Mouse (Mus musculus): ENCODE data around the gene Mettl7a2. TPM values are rescaled to one million over a fixed set of nuclear protein-coding genes. Genes with fewer than 3 reads are reported as not detected.

Gene Mettl7a2
- total RNA-seq, 2 experiments from 2014 or later = 0.58 to 0.77 TPM

GRCm38 (mm10) chr15:100391599-100391998 lies 38.6 kb downstream of the Mettl7a2 start:
- no peak for DNase-seq (ENCODE audit: low spot score in 2 of 2)

DNA sequence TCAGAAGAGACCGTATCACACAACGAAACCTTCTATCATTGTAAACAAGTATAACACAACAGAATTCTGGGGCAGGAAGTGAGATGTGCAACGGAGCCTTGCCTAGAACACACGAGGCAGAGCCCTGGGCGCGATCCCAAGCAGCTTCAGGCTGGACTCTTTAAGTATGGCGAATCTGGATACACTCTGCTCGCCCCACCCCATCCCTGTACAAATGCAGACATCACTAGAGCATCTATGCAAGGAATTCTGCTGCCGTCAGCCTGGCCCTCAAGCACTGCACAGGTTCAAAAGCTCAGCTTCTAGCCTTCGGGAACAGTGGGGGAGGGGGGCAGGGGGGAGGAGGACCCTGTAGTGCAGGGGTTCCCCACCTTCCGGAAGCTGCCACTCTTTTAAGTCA lies 40.0 kb downstream of the Mettl7a2 start:
- no peak for DNase-seq (ENCODE audit: low spot score in 2 of 2)

GRCm38 (mm10) chr15:100395561-100395960 lies 42.6 kb downstream of the Mettl7a2 start:
- DNase-seq (ENCODE audit: low spot score in 2 of 2) = no peak

- DNase-seq (ENCODE audit: low spot score in 2 of 2) = no peak
Measured at GRCm38 (mm10) chr15:100400592-100401250, 47.7 kb downstream of the Mettl7a2 start.

DNA sequence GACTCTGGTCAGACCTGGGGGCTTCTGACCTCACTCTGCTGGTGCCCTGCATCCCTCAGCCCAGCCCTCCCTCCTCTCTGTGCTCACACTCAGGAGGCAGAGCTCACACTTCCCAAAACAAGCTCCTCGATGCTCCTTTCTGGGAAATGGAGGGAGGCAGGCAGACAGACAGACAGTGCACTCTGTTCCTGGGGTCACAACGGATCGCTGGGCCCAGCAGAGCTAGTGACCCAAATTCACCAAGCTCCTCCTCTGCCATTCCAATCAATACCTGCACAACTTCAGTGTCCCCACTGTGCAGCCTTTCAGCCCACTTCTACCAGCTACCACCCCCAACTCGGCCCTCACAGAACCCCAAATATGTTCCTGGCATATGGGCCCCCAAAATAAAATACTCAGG lies 48.8 kb downstream of the Mettl7a2 start:
- DNase-seq (ENCODE audit: low spot score in 2 of 2) = no peak

DNA sequence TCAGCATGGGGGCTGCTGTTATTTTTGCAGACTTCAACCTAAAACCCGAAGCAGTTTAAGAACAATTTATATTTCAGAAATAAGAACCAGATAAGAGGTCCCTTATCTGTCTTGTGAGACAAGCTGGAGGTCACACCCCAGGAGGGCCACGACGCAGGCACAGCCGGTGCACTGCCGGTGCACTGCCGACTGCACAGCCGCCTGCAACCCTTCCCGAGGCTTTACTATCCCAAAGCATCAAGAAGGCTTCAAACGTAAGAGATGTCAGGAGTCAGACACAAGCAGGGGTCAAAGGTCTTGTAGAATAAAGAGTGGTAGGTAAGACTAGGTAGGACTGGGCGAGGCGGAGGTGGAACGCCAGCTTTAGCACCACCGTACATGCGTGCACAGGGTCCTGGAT lies 49.3 kb downstream of the Mettl7a2 start:
- no peak for DNase-seq (ENCODE audit: low spot score in 2 of 2)

DNA sequence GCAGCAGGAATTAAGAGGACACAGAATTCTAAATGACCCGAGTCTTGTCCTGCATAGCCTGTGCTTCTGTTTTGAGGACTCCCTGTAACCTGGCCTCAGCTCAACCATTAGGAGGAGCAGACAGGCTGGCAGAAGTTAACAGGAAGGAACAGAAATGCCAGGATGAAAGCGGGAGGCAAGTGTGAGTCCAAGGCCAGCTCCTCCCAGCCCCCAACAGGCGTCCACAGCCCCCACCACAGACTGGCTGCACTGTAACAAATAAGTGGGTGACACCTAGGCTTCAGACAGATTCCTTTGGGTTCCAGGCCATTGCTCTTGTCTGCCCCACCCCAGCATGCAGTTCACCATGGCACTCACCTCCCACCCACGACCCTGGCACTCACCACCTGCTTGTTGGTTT lies 49.8 kb downstream of the Mettl7a2 start:
- no peak for DNase-seq (ENCODE audit: low spot score in 2 of 2)

- no peak for DNase-seq (ENCODE audit: low spot score in 2 of 2)
Measured at GRCm38 (mm10) chr15:100403318-100404000, 50.5 kb downstream of the Mettl7a2 start.

DNA sequence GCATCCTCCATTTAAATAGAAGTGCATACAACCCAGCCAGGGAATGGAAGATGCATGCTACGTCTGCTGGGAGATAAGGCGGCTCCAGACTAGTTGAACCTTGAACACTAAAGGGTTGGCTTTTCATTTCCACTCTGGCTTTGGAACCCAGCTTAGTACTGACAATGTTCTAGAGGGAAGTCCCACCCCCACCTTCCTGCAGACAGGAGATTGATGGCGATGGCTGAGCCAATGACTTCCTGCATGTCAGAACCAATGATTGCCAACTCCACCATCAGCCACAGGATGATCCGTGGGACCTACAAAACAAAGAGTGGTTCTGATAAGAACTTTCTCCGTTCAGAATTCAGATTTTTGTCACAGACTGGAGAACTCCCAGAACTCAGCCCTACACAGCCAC lies 53.1 kb downstream of the Mettl7a2 start:
- DNase-seq (ENCODE audit: low spot score in 2 of 2) = no peak

GRCm38 (mm10) chr15:100410918-100411672 lies 58.1 kb downstream of the Mettl7a2 start:
- DNase-seq (ENCODE audit: low spot score in 2 of 2) = no peak

Other genes starting within 250 kb of the Mettl7a2 start
- 10 to 100 TPM; 20.3 to 23.4 TPM for gene Atf1, start 125.4 kb upstream of the Mettl7a2 start, total RNA-seq (2021)
- not detected for gene Tmprss12, start 72.4 kb upstream of the Mettl7a2 start, total RNA-seq (2021)
- gene Mettl7a1, start 49.1 kb upstream of the Mettl7a2 start, total RNA-seq (2021) = 10 to 100 TPM; 45.8 to 48.5 TPM
- gene Mettl7a3, start 18.3 kb upstream of the Mettl7a2 start, total RNA-seq (2021) = under 1 TPM; 0.30 to 0.57 TPM
- gene Methig1, start 51 bp upstream of the Mettl7a2 start, total RNA-seq (2021) = not detected
- gene Higd1c, start 11.3 kb downstream of the Mettl7a2 start, total RNA-seq (2021) = not detected
- not detected for gene Gm5475, start 68.9 kb downstream of the Mettl7a2 start, total RNA-seq (2021)
- 10 to 100 TPM; 55.4 to 58.7 TPM for gene Slc11a2, start 71.9 kb downstream of the Mettl7a2 start, total RNA-seq (2021)
- gene Letmd1, start 115.8 kb downstream of the Mettl7a2 start, total RNA-seq (2021) = 10 to 100 TPM; 58.4 to 61.4 TPM
- gene Csrnp2, start 142.3 kb downstream of the Mettl7a2 start, total RNA-seq (2021) = 10 to 100 TPM; 26.0 to 26.2 TPM
- gene Tfcp2, start 198.8 kb downstream of the Mettl7a2 start, total RNA-seq (2021) = 10 to 100 TPM; 29.9 to 32.9 TPM
- gene Pou6f1, start 246.8 kb downstream of the Mettl7a2 start, total RNA-seq (2021) = 100 to 1,000 TPM in 1 of 2 experiments, 10 to 100 TPM in 1; 98.2 to 104 TPM

Measured in layer of hippocampus, adult 18-20 months (tissue).